ENCODE assay signal across 12 mouse cellular contexts in genomic region chr5:45529696-45530095, GRCm38 (mm10). TPM values are rescaled to one million over a fixed set of nuclear protein-coding genes. Genes with fewer than 3 reads are reported as not detected.
A peak's percentile ranks its signal among the peaks of the same experiment; 100 is the strongest.
DNase-seq lines count a peak whose midpoint lies in the region; ATAC-seq and TF ChIP-seq lines count a peak whose summit lies in the region.
"Had no signal": no experiment of that assay in that cellular context is flagged by ENCODE, and none has a peak within 500 bp of the region (broad histone marks: within the 10 kb centered on the region; RNA-seq: fewer than 3 reads in every experiment).

No protein-coding gene starts in this region.

- H3K27ac ChIP-seq in intestine, embryonic 14.5 days (ENCODE audit: low read depth) = no peak overlapping the region
- no peak overlapping the region for H3K27ac ChIP-seq in intestine, postnatal 0 days (ENCODE audit: low read depth, low read length)
- H3K27ac ChIP-seq: hindbrain, embryonic 14.5 days; liver, embryonic 15.5 days had no signal

- TF ChIP-seq CTCF in intestine, postnatal 0 days (IDR thresholded peaks at IDR 0.05; ENCODE audit: low read depth) = no peak

- no peaks in the 10 kb centered on the region for H3K4me1 ChIP-seq in intestine, embryonic 14.5 days (replicated peaks; ENCODE audit: control insufficient read depth, insufficient read depth, low read length)
- no peaks in the 10 kb centered on the region for H3K4me1 ChIP-seq in intestine, postnatal 0 days (replicated peaks; ENCODE audit: control insufficient read depth, insufficient read depth, low read length)

- H3K4me3 ChIP-seq in intestine, embryonic 14.5 days (ENCODE audit: low read depth, low read length) = no peak overlapping the region
- H3K4me3 ChIP-seq in intestine, postnatal 0 days (ENCODE audit: low read depth, low read length) = no peak overlapping the region
- H3K4me3 ChIP-seq: liver, embryonic 15.5 days had no signal

- H3K27me3 ChIP-seq in intestine, embryonic 14.5 days (replicated peaks; ENCODE audit: control insufficient read depth, insufficient read depth, low read length) = no peaks in the 10 kb centered on the region
- no peaks in the 10 kb centered on the region for H3K27me3 ChIP-seq in intestine, postnatal 0 days (replicated peaks; ENCODE audit: control insufficient read depth, insufficient read depth, low read length)
- H3K27me3 ChIP-seq: liver, embryonic 15.5 days; Patski had no signal

- H3K4me2 ChIP-seq in intestine, embryonic 14.5 days (ENCODE audit: low read length) = no peak overlapping the region
- no peak overlapping the region for H3K4me2 ChIP-seq in intestine, postnatal 0 days (replicated peaks; ENCODE audit: low read depth)
- H3K4me2 ChIP-seq: hindbrain, embryonic 14.5 days; liver, embryonic 15.5 days had no signal

- ATAC-seq in intestine, embryonic 14.5 days (replicated peaks; ENCODE audit: low FRiP score, low TSS enrichment, low read depth) = no peak
- no peak for ATAC-seq in intestine, postnatal 0 days
- ATAC-seq in monocyte, adult 5-6 weeks (replicated peaks; ENCODE audit: insufficient number of reproducible peaks, low FRiP score, low TSS enrichment, poor library complexity, severe bottlenecking) = no peak
- ATAC-seq: Patski had no signal

- DNase-seq in intestine, embryonic 14.5 days (ENCODE audit: low spot score) = peak; percentile 66
- peak; percentile 27 for DNase-seq in urinary bladder, postnatal 14 days (ENCODE audit: low spot score)
- DNase-seq in urinary bladder, adult 2 months (ENCODE audit: low spot score) = no peak
- DNase-seq in kidney, postnatal 4 days = peak; percentile 80
- no peak for DNase-seq in layer of hippocampus, postnatal 25 days (ENCODE audit: extremely low spot score in 1 of 2, low spot score in 1 of 2)
- DNase-seq in left cerebral cortex, postnatal 4 days = no peak
- DNase-seq: cerebellum, adult 8-10 months had no signal

- no peak overlapping the region for H3K9ac ChIP-seq in intestine, embryonic 14.5 days (ENCODE audit: low read length)
- no peak overlapping the region for H3K9ac ChIP-seq in intestine, postnatal 0 days (ENCODE audit: low read depth, low read length)
- H3K9ac ChIP-seq: hindbrain, embryonic 14.5 days; liver, embryonic 15.5 days had no signal

- H3K36me3 ChIP-seq in intestine, embryonic 14.5 days (ENCODE audit: control insufficient read depth, insufficient read depth, low read length) = peaks cover 59% of the 10 kb centered on the region
- peaks cover 52% of the 10 kb centered on the region for H3K36me3 ChIP-seq in intestine, postnatal 0 days (ENCODE audit: control insufficient read depth, insufficient read depth)

- intact Hi-C loops in left cerebral cortex, postnatal 4 days (cut with DNase I) = loop anchor here (5.0 kb wide), 1 partner anchor 138 kb away; the partner anchor contains the start of gene Ncapg

- 84% methylated on average over 3 of the region's 3 CpGs for WGBS in intestine, embryonic 14.5 days
- 84% methylated on average over 3 of the region's 3 CpGs for WGBS in intestine, postnatal 0 days

- H3K9me3 ChIP-seq in intestine, embryonic 14.5 days (ENCODE audit: control insufficient read depth, low read length) = no peaks in the 10 kb centered on the region
- no peaks in the 10 kb centered on the region for H3K9me3 ChIP-seq in intestine, postnatal 0 days (ENCODE audit: control insufficient read depth)
- H3K9me3 ChIP-seq: liver, embryonic 15.5 days had no signal

RNA-seq across cellular contexts. Expression of gene Med28, which starts 9.7 kb away (rescaled TPM):
- polyA plus RNA-seq in intestine, embryonic 14.5 days (2014; fragmentation: Nextera tagmentation; extraction: Ambion mirVana) = 233 and 253 TPM in 2 replicates
- polyA plus RNA-seq in intestine, postnatal 0 days (2015; fragmentation: Nextera tagmentation; extraction: Ambion mirVana) = 203 and 213 TPM in 2 replicates
- polyA plus RNA-seq in urinary bladder, adult 2 months (2012; rRNA removed) = 104 and 119 TPM in 2 replicates
- total RNA-seq in layer of hippocampus, postnatal 25 days (2021) = 100 to 1,000 TPM in 1 of 2 experiments, 10 to 100 TPM in 1; 99.3 to 110 TPM
- 37.8 to 56.8 TPM (median 40.7 TPM) in 3 replicates for total RNA-seq in monocyte, adult 5-6 weeks (2017)
- total RNA-seq in left cerebral cortex, postnatal 4 days (2021) = 10 to 100 TPM; 91.8 to 96.5 TPM

RNA-seq across cellular contexts. Expression of gene Lap3, which starts 36.5 kb away (rescaled TPM):
- polyA plus RNA-seq in intestine, embryonic 14.5 days (2014; fragmentation: Nextera tagmentation; extraction: Ambion mirVana) = 97.4 and 103 TPM in 2 replicates
- 108 and 120 TPM in 2 replicates for polyA plus RNA-seq in intestine, postnatal 0 days (2015; fragmentation: Nextera tagmentation; extraction: Ambion mirVana)
- 34.2 and 40.0 TPM in 2 replicates for polyA plus RNA-seq in urinary bladder, adult 2 months (2012; rRNA removed)
- 10 to 100 TPM; 53.3 to 59.2 TPM for total RNA-seq in layer of hippocampus, postnatal 25 days (2021)
- total RNA-seq in monocyte, adult 5-6 weeks (2017) = 10.0 to 18.0 TPM (median 13.1 TPM) in 3 replicates
- 10 to 100 TPM; 31.0 to 38.4 TPM for total RNA-seq in left cerebral cortex, postnatal 4 days (2021)

Comparison
In these comparisons a context has a peak if more than half of its experiments do, and no peak if none do; other contexts are left out.
1. DNase-seq: peak in intestine, embryonic 14.5 days (single experiment), urinary bladder, postnatal 14 days (single experiment) and kidney, postnatal 4 days (2 of 2); none in urinary bladder, adult 2 months (single experiment), layer of hippocampus, postnatal 25 days (0 of 2) and left cerebral cortex, postnatal 4 days (single experiment).